Mouse (Mus musculus) cerebellum, postnatal 14 days (tissue): ENCODE data around the gene Aacs.

Source experiments
- DNase-seq, 2 experiments: peaks; one replicate each; pipeline ENCODE4 v3.0.0; 2021; ENCODE audit warnings: mixed read lengths in 2 of 2

Gene Aacs

GRCm38 (mm10) chr5:125534611-125535324 lies 59.2 kb downstream of the Aacs start:
- no peak for DNase-seq

DNA sequence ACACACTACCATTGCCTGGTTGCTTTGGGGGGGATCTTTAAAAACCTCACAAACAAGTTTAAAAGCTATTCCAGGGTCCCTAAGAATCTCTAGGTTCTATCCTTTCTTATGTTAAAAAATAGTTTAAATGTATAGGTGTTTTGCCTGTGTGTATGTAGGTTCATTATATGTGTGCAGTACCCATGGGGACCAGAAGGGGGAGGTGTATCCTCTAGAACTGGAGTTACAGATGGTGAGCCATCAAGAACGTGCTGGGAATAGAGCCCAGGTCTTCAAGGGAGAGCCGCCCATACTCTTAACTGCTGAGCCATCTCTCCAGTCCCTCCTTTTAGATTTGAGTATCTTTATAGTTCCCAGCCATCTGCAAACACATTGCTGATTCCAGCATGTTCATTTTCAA lies 69.5 kb downstream of the Aacs start:
- DNase-seq, result no peak

DNA sequence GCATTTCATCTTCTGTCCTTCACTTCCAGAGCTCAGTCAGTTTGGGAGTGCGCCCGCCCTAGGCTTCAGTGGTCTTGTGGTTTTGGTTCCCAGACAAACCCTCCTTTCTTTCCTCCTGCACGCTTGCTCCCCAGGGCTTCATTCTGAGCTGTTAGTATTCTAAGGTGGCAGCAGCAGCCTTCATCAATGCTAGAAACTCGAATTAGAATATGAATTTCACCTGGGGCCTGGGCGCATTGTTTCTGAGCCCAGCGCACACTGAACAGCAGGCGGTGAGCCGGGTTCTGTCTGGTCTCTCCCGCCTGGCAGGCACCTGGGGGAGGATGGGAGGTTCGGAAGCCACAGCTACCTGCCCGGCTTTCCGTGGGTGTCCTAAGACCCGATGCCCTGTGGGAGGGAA lies 70.7 kb downstream of the Aacs start:
- no peak for DNase-seq

- DNase-seq, result no peak
Measured at GRCm38 (mm10) chr5:125549750-125550489, 74.3 kb downstream of the Aacs start.

DNA sequence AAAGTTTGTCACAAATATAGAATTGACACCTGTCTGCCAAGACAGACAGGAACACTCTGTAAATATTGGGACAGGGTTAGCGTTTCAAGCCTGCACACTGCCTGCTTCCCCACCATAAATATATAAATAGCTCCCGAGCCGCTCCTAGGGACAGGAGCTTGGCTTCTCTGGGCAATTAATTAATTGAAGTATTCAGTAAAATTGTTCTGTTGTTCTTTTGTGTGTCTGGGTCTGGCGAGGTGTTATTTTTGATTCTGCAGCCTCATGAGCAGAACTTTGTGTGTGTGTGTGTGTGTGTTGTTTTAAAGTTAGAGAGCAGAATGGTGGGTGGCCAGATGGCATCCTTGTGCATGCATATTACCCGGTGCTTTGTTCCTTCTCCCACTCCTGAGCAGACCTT lies 80.1 kb downstream of the Aacs start:
- no peak for DNase-seq

GRCm38 (mm10) chr5:125563492-125563891 lies 87.9 kb downstream of the Aacs start:
- DNase-seq, result no peak

- no peak for DNase-seq
Measured at GRCm38 (mm10) chr5:125565725-125566124, 90.1 kb downstream of the Aacs start.
